Mouse (Mus musculus) cortical plate, adult 2 months (tissue): ENCODE data around the gene Tnpo1. TPM values are rescaled to one million over a fixed set of nuclear protein-coding genes. Genes with fewer than 3 reads are reported as not detected.

Source experiments
- H3K27ac ChIP-seq: fragments of 200-500 bp; 2 replicates; pipeline ENCODE4 v1.5.1; 2012; ENCODE audit warnings: low read length, control low read depth, inconsistent platforms; ENCODE audit not compliant: insufficient read depth
- H3K4me1 ChIP-seq: fragments of 200-500 bp; 2 replicates; pipeline ENCODE4 v1.6.1; 2011; ENCODE audit warnings: low read length; ENCODE audit not compliant: control insufficient read depth, insufficient read depth
- H3K4me3 ChIP-seq: fragments of 200-500 bp; 2 replicates; pipeline ENCODE4 v1.5.1; 2011; ENCODE audit warnings: mild to moderate bottlenecking, low read length, control low read depth; ENCODE audit not compliant: insufficient read depth
- CTCF ChIP-seq: fragments of 200-500 bp; IDR thresholded peaks from 2 replicates; pipeline ENCODE4 v1.5.1; 2011; ENCODE audit warnings: mild to moderate bottlenecking, control low read depth, low read length; ENCODE audit not compliant: insufficient read depth; ENCODE audit errors: extremely low read depth
- POLR2A ChIP-seq: fragments of 200-500 bp; IDR thresholded peaks from 2 replicates; pipeline ENCODE4 v1.6.1; 2011; ENCODE audit warnings: mild to moderate bottlenecking, low read length, control low read depth; ENCODE audit not compliant: insufficient read depth; ENCODE audit errors: extremely low read depth
- polyA plus RNA-seq: library from polyadenylated mRNA; depleted of rRNA; stranded (reverse); fragments of >200 nt; gene quantifications from 2 replicates; pipeline ENCODE4 v1.2.3, GENCODE M21; 2012

The Tnpo1 gene
- polyA plus RNA-seq, 1 experiment, result 25.1 TPM

DNA sequence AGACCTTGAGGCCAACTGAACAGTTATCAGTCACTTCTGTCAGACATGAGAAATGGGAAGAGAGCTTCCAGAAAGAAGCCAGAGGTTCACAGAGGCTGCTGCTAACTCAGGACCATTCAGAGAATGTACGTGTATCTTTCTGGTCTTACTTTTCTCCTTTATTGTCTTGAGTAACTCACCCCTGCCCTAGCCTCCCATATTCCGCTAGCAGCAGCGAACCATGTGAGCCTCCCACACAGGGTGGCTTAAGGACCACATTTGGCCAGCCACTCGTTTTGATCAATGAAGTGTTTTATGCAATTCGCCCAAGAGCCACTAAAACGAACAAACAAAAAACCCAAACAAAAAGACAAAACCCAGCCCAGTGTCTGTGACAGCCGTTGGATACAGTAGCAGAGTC lies 25.8 kb upstream of the Tnpo1 start:
- Histone ChIP-seq H3K4me3 (no peak overlapping the region), H3K27ac (no peak overlapping the region), H3K4me1 (no peaks in the 10 kb centered on the region)
- no peak for TF ChIP-seq POLR2A
- no peak for TF ChIP-seq CTCF

DNA sequence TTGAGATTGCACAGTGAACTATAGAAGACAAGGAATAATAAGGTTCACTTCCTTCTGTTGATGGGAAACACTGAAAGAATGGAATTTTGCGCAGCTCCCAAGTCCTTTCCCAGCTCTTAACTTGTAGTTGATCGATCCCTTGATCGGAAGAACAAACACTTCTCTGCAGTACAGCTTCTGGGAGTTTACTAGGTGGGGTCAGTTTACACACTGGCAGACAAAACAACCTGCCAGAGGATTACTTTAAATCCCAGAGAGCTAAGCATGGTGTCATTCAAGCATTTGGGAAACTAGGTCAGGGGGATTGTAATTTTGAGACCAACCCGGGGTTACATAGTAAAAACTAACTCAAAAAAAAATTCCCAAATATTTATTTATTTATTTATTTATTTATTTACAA lies 22.0 kb upstream of the Tnpo1 start:
- no peak for TF ChIP-seq POLR2A
- TF ChIP-seq CTCF, result no peak
- H3K4me3 ChIP-seq, result no peak overlapping the region
- peaks cover 2% of the 10 kb centered on the region; the same call in 1 of the 2 replicates for H3K4me1 ChIP-seq
- H3K27ac ChIP-seq, result no peak overlapping the region

DNA sequence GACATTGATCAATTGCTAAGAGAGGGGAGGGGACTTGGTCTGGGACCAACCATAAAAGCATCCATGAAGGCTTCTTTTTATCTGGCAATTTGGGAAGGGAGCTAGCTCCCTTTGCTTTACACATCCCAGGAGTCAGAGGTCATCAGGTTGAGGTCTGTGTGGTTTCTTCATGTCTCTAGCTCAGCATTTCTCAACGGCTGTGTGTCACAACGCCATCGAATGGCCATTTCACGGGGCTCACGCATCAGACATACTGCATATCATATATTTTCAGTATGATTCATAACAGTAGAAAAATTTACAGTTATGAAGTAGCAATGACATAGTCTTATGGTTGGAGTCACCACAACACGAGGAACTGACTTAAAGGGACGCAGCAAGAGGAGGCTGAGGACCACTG lies 20.2 kb upstream of the Tnpo1 start:
- Histone ChIP-seq H3K4me3 (no peak overlapping the region), H3K4me1 (peaks cover 2% of the 10 kb centered on the region; the same call in 1 of the 2 replicates), H3K27ac (no peak overlapping the region)
- TF ChIP-seq CTCF (no peak), POLR2A (no peak)

DNA sequence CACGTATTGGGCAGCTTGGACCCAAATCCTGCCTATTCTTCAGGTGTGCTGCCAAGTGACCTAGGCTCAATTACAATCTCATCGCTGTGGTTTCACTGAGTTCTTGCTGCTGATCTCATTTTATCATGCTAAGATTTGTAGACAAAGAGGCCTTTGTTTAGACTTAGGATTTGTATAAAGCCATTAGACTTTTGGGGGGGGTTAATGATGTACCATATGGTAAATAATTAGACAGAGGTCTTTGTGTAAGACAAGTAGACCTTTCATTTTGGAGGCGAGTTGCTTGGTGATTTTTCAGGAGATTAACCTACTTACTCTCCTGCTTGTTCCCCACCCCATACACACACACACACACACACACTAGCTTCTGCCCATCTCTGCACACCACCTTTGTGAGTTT lies 19.7 kb upstream of the Tnpo1 start:
- Histone ChIP-seq H3K27ac (no peak overlapping the region), H3K4me1 (peaks cover 2% of the 10 kb centered on the region; the same call in 1 of the 2 replicates), H3K4me3 (no peak overlapping the region)
- TF ChIP-seq POLR2A (no peak), CTCF (no peak)

DNA sequence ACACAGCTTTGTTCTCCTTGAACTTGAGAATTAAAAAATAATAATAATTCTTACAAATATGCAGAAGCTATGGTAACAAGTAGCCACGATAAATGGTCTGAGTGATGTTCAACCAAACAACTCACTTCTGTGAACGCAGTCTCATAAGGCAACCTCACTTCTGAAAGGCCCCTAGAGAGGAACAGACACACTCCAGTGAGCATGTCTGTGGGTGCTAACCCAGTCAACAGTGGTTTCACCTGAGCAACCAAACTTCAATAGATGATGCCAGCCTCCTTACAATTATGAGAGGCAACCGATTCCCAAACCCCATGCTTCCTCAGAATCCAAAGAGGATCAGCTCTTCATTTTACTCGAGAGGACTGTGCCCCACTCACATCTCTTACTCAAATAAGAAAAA lies 19.2 kb upstream of the Tnpo1 start:
- H3K27ac ChIP-seq, result no peak overlapping the region
- no peak overlapping the region for H3K4me3 ChIP-seq
- peaks cover 2% of the 10 kb centered on the region; the same call in 1 of the 2 replicates for H3K4me1 ChIP-seq
- no peak for TF ChIP-seq CTCF
- TF ChIP-seq POLR2A, result no peak

DNA sequence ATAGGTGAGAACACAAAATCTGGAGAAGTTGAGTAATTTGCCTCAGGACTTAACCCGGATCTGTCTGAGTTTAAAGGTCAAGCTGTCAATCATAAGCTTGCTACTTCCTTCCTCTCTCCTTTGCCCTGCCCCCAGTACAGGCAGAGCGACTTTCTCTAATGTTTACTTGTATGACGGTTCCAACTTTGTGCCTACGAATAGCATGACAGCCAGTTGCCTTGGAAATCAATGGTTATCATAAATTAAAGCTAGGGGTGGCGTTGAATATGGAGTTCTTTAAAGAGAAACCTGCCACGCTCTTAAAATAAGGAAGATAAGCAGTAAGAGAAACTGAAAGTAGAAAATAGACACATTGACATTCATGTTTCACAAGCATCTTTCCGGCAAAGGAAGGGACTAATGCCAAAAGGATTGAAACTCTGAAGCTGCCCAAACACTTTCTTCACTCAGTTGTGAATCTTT lies 18.5 kb upstream of the Tnpo1 start:
- TF ChIP-seq POLR2A, result no peak
- TF ChIP-seq CTCF, result no peak
- Histone ChIP-seq H3K4me1 (peaks cover 2% of the 10 kb centered on the region; the same call in 1 of the 2 replicates), H3K27ac (no peak overlapping the region; the same call in none of the 2 replicates), H3K4me3 (peak overlapping the region; percentile 29; the same call in 1 of the 2 replicates)

DNA sequence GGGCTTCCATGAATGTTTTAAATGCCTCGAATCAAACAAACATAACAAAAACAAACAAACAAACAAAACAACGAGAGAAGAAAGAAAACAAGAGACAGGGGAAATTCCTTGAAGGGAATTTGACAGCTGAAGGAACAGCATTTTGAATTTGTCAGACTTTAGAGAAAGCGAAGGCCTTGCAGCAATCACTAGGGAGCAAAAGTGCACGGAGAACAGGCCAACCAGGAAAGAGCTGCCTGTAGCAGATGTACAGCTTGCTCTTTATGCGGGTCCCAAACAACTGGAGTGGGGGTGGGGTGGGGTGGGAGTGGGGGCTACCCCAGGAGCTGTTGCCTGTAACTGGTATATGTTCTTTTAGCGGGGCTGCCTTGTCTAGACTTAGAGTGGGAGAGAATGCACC lies 16.2 kb upstream of the Tnpo1 start:
- Histone ChIP-seq H3K4me1 (peaks cover 2% of the 10 kb centered on the region; the same call in 1 of the 2 replicates), H3K27ac (no peak overlapping the region), H3K4me3 (no peak overlapping the region)
- TF ChIP-seq CTCF (no peak), POLR2A (no peak)

DNA sequence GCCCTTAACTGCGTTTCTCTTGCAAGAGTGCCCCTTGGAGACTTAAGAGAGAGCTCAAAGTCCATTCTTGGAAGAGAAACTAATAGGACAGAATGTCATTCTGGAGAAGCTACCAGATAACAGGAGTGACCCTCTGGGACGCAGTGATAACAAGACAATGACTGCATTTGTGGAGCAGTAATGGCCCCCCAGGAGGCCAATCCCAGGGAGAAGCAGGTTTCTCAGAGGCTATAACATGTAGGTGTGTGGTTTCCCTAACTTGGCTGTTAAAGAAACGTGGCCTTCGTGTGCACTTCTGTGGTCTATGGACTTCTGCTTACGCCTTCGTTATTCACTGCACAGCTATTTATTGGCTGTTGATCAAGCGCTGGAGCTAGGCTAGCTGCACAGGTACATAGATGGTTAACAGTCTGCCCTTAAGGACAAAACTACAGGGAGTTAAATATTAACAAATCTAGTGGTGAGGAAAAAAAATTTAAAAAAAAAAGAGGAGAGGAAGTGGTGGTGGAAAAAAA lies 15.7 kb upstream of the Tnpo1 start:
- peaks cover 2% of the 10 kb centered on the region; the same call in 1 of the 2 replicates for H3K4me1 ChIP-seq
- H3K27ac ChIP-seq, result no peak overlapping the region
- no peak overlapping the region for H3K4me3 ChIP-seq
- TF ChIP-seq CTCF (no peak), POLR2A (no peak)

DNA sequence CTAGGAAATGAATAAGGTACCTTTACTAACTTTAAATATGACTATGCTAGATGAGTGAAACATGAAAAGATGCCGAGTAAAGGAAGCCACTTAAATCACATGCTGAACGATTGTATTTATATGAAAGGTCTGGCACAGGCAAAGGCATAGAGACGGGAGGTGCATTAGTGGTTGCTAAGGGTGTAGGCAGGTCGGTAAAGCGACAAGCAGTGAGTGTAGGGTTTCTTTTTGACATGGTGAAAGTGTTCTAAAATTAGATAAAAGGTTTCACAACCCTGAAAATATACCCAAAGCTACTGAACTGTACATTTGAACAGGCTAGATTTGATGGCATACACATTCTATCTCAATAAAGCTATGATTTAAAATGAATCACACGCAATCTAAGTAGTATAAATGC lies 10.9 kb upstream of the Tnpo1 start:
- no peak for TF ChIP-seq CTCF
- Histone ChIP-seq H3K4me3 (no peak overlapping the region), H3K4me1 (no peaks in the 10 kb centered on the region), H3K27ac (no peak overlapping the region)

DNA sequence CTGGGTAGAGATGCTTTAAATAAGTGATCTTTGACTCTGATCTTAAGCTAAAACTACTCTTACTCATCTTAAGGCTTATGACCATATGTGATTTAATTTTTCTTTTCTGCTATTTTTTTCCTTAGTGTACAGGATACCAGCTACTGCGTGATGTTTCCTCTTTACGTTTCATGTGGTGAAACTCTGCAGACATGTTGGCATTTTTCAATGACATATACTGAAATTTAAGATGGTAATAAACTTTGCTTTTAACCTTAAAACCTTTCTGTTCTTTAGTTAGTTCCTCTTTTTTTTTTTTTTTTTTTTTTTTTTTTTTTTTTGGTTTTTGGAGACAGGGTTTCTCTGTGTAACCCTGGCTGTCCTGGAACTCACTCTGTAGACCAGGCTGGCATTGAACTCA lies 2.7 kb upstream of the Tnpo1 start:
- TF ChIP-seq CTCF (no peak), POLR2A (no peak)
- Histone ChIP-seq H3K27ac (no peak overlapping the region), H3K4me3 (no peak overlapping the region), H3K4me1 (peaks cover 2% of the 10 kb centered on the region; the same call in 1 of the 2 replicates)
